Mouse (Mus musculus): Measurements from ENCODE around the gene Cd300c.

DNA sequence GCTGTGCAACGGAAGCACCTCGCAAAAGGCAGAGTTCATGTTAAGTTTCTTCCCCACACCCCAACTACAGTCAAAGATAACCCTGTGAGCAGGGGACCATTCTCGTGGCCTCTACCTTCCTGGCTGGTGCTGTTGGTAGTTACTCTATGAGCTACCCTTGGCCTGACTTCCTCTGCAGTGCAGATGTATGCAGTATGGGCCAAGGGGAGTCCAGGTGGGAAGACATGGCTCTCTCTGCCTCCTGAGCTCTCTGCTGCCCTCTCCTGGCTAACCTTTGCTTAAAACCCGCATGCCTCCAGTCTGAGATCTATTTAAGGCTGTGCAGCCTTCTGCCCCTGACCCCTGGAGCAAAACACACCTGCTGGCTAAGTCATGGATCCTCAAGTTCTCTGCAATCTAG lies 45.0 kb downstream of the Cd300c start:
- TF ChIP-seq CTCF (IDR thresholded peaks at IDR 0.05; ENCODE audit: borderline replicate concordance, extremely low read depth, insufficient read depth, insufficient read length) = peak; percentile 44; the same call in 1 of the 2 replicates
- no peak for TF ChIP-seq POLR2A (IDR thresholded peaks at IDR 0.05; ENCODE audit: borderline replicate concordance, extremely low read depth, insufficient read depth, insufficient read length, poor library complexity, severe bottlenecking)
